Mouse (Mus musculus) fat pad, adult 2 months (tissue): ENCODE data around the gene Thbs4.

ENCODE experiments used
- DNase-seq: peaks from one replicate; pipeline ENCODE4 v3.0.0-alpha.2; 2011; ENCODE audit warnings: low read depth, low spot score; ENCODE audit errors: extremely low read depth

Thbs4 gene

DNA sequence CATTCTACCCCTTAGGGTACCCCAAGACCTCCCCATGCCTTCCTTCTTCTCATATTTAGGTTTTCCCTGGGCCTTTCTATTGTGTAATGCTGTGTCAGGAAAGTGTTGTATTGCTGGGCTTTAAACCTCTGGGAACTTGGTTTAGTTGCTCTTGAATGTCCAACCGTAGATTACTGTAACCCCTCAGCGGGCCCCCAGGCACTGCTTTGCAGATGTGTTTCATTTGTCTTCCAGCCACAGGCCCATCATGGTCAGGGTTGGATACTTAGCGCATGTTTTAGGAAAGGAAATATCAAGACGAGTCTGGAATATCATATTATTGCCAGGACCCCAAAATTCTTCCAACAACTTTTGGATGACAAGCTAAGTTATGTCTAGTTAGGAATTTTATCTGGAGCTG, 73.6 kb downstream of the Thbs4 start:
- no peak for DNase-seq

DNA sequence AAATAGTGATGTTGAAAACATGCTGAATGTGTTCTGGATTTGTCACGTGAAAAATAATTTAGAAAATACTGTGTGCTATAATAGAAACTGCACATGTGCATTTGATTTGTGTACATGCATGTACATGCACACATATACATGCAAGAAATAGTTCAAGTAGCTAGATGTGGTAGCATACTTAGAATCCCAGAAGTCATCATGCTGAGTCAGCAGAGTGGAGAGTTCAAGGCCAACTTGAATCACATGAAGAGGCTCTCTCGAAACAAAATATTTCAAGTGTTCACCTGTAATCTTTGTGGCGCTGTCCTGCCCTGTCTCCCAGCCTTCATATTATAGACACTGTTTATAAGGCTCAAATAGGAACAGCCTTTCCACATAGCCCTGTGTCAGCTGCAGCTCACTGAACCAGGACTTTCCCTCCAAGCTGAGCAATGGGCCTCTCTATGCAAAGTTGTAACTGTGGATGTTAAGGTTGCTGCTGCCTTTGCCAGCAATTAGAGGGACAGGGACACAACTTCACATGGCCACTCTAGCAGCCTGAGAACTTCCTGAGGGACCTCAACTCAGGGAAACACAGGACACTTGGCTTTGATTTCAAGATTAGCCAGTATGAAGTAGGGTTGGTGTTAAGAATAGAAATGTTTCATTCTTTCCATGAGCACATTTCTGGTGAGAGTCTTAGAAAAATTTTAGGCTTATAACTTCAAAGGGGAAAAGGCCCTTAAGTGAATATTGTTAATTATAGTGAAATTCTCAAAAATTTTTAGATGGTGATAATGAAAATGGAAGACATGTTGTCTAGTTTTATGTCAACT, 76.6 kb downstream of the Thbs4 start:
- DNase-seq: no peak

DNA sequence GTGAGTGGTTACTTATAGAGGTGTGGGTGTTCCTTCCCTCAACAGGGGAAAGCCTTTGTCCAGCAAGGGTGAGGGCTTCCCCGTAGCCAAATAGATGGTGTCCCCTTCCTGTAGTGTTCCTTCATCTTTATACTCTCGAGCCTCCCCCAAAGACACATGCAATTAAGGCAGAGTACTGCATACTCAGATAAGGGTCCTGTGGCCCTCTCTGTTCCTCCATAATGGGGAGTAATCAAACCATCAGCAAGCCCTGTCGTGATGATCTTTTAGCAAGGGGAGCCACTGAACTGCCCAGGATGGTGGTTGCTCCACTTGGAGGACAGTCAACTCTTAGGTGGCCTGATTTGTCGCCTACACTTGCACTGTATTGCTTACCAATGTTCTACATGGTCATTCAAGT, 82.0 kb downstream of the Thbs4 start:
- no peak for DNase-seq

DNA sequence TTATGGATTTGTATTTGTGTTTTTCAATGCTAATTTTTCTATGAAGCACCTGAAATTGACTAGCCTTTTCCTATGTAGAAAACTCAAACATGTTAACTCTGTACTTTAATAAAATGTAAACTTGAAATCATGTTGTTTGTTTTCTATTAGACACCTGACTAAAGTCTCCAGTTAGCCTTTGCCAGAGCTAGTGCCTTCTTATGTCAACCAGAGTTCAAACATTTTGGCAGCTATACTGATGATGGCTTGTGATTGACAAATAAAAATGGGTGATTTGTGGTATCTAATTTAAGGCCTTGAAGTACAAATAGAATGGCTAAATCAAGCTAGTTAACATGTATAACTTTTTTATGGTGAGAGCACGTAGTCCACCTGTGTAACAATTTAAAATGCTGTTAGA, 82.8 kb downstream of the Thbs4 start:
- DNase-seq: no peak

DNA sequence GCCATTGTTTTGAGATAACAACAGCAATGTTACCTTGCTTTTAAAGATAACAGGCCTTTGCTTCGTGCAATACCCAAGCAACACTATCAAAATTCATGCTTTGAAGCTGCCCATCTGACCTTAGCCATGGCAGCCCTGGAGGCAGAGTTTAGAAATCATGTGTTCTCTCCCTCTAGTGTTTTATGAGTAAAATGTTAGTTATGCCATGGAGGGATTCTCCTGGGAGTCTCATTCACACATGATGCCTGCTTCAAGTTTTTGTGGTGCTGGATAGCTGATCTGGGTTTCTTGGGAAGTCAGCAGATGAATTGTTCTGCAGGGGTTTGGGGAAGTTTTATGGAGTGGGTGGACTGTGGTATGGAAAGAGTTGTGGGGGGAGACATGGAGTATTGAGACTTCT, 84.3 kb downstream of the Thbs4 start:
- DNase-seq: no peak

DNA sequence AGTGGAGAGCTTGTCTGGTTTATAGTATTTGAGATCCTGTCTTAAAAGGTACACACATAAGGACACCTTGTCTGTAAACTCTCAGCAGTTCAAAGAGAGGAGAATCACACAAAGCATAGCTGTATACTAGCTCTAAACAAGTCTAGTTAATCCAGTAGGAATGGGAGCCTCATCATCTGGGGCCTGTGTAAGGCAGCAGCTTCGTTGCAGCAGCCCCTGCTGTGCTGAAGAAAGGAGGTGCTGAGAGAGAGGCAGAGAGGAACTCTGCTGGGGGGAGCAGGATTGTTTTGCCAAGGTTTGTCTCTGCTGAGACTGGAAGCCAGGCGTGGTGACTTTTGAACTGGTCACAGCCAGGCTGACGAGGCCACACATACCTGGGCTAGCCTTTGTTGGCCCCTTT, 85.1 kb downstream of the Thbs4 start:
- DNase-seq: no peak

DNA sequence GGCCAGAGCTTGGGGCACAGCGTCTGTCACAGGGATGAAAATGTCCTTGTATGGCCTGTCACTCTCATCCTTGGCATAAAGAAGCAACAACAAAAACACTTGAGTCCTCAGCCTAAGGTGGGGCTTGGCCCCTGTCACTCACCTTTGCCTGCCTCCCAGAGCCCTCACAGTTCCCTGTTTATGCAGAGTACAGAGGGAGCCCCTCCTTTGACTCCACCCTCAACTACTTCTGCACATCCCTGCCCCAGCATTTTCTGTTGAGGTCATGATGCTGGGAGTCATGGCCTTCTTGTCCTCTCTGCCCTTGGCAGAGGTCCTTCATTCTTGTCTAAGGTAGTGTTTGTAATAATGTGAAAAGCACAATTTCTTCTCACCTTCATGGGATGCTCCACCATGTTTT, 86.2 kb downstream of the Thbs4 start:
- DNase-seq: no peak

DNA sequence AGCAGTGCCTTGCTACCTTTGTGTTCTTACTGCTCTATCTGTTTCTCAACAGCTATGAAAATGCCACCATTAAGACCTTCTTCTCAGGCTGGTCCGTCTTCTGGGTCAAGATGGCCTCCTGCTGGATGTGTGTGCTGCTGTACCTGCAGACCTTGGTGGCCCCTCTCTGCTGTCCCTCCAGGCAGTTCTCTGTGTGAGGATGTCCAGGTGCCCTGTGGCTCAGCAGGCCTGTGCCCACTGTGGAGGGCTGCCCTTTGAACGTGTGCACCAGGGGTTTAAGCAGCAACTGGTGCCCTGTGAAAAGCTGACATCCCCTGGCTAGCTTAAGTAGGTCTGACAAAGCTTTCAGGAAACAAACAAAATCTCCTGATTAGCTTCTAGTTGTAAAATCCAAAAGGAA, 86.7 kb downstream of the Thbs4 start:
- DNase-seq: no peak

DNA sequence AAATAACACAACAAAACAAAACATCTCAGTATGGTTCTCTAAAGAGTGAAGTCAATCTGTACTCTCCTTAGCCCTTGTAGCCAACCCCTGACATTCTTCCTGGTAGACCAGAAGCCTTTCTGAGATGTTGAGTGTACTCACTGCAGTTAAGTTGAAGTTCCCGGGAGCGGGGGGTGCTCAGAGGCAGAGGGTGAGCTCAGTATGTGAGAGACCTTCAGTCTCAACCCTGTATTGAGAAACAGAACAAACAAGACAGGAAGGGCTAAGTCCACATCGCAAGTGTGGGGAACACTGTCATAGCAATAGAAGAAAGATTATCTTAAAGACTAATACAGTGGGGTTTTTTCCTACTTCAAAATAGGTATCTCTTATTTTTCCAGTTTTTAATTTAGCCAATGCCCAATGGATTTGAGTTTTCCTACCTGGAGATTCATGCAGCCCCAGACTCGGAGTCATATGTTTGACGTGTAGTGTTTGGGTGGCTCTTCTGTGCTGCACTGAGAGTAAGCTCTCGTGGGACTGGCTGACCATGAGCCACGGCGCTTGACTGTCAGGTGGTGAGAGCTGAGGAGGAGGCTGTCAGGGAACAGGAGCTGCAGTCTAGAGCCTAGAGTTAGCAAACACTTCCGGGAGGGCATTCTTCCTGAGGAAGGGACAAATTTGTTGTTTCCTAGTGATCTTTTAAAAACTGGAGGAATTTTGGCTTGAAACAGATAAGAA, 88.1 kb downstream of the Thbs4 start:
- DNase-seq: no peak

DNA sequence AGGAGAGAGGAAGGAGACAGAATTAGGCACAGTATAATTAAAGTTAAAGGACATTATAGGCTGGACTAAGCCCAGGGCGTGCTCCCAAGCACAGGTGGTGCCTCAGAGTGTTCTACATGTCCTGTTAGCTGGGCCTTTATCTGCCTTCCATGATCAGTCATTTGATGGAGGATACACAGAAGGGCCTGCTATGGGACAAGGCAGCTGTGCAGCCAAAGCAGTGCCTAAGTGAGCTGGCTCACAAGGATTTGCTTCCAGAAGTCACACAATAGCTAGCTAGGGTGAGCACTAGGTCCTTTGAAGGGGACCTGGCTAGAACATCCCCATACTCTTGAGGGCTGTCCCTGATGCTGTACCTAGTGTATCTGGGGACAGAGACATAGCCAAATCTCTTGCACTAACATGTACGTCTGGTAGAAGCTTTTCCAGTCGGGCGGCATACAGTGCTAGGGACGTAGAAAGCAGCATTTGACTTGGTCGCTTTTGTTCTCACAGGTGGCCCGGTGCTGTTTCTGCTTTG, 89.5 kb downstream of the Thbs4 start:
- DNase-seq: no peak

DNA sequence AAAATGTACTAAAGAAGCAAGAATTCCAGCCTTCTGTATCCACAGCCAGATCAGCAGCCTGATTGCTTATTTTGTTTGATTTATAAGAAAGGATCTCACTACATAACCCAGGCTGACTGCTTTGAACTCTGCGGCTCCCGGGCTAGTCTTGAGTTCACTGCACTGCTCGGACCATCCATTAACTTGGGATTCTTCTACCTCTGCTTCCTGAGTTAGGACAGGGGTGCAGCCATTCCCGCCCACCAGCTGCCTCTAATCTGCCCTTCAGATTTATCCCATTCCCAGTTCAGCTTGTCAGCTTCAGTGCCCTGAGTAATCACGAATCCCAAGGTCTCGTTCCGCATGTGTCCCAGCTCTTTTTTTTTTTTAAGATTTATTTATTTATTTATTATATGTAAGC, 90.4 kb downstream of the Thbs4 start:
- DNase-seq: no peak

DNA sequence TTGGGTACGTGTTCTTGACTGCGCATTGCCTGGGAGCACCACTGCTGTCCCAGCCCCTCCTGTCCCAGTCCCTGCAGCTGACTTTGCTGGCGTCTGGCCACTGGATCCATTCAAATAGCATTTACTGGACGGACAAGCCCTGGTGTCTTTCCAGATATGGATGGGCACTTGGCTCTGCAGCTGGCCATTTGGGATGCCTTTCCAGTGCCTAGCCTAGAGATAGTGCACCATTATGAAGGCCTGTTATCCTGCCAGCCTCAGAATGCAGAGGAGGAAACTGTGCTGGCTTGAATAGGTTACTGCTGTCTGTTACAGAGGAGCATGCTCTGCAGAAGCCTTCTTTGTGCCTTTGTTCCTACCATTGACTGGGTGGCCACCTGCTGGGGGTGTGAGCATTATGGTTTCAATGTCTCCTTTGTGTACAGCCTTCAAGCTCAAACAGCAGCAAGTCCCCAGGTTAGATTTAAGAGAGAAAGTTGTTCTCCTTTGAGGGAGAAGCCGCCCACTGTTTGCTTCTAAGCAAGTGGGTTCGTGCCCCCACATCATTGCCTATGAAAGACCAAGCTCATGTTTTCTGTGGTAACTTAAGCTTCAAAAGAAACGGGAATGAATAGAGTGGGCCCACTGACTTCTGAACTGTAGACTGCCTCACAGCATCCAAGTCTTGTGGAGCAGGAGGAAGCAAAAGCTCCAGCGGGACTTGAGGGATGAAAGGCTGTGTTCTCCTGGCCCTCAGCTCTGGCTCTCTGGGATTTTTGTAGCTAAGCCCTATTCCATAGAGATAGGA, 91.2 kb downstream of the Thbs4 start:
- no peak for DNase-seq

DNA sequence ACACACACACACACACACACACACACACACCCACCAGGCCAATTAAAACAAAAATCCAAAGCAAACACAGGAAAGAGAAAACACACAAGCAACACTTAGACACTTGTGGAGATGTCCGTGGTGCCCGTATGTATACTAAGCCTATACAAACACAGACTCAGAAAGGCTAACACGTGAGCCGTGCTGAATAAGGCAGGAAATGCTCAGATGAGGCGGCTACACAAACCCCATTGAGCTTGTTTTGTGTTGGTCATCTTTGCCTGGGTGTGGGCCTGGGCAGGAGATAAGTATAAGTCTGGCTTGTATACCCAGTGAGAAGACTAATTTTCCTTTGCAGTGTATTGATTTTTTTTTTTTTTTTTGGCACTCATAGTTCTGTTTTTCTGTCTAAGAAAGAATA, 92.6 kb downstream of the Thbs4 start:
- DNase-seq: no peak
